Mouse (Mus musculus) megakaryocyte-erythroid progenitor cell, adult 5-6 weeks (primary cell): Measurements from ENCODE around the gene Htra2. TPM values are rescaled to one million over a fixed set of nuclear protein-coding genes. Genes with fewer than 3 reads are reported as not detected.

Experiments
- ATAC-seq: replicated peaks from 2 replicates; pipeline ENCODE4 v1.8.0; 2016; ENCODE audit warnings: mild to moderate bottlenecking, inconsistent platforms; ENCODE audit not compliant: severe bottlenecking, poor library complexity, low FRiP score, low TSS enrichment
- total RNA-seq, 2 experiments: library from RNA; stranded (forward) in 1 of 2; stranded (reverse) in 1 of 2; fragments of 200-1000, 215-1000 nt in 1 of 2; fragments of >200 nt in 1 of 2; fragmentation: Nextera tagmentation in 1 of 2; gene quantifications; 2 replicates each; pipeline ENCODE4 v1.2.3; 2014 to 2017

Htra2 gene
- total RNA-seq (2014; fragmentation: Nextera tagmentation): 225 and 296 TPM in 2 replicates
- 97.5 and 128 TPM in 2 replicates for total RNA-seq (2017)

- ATAC-seq: no peak
These were observed at the start of gene Htra2 for GRCm38 (mm10) chr6:83054871-83055431. Htra2 (minus strand) TSS chr6:83055273.

GRCm38 (mm10) chr6:83104158-83104557 is 49.1 kb upstream of the Htra2 start:
- ATAC-seq: no peak

- ATAC-seq: no peak
These were observed 48.1 kb upstream of the Htra2 start for GRCm38 (mm10) chr6:83103130-83103650.

GRCm38 (mm10) chr6:83101688-83102556 is 46.8 kb upstream of the Htra2 start:
- ATAC-seq: peak; percentile 78

- peak; percentile 86 for ATAC-seq
These were observed 46.2 kb upstream of the Htra2 start, which contains the start of the genes Ccdc142 and Gm42688 for GRCm38 (mm10) chr6:83101316-83101687. Ccdc142 (plus strand) TSS chr6:83101601. Gm42688 (plus strand) TSS chr6:83101617.

GRCm38 (mm10) chr6:83098411-83098810 is 43.3 kb upstream of the Htra2 start:
- ATAC-seq: no peak

GRCm38 (mm10) chr6:83095968-83096367 is 40.9 kb upstream of the Htra2 start:
- ATAC-seq: no peak

GRCm38 (mm10) chr6:83092416-83093127 is 37.5 kb upstream of the Htra2 start:
- ATAC-seq: no peak

GRCm38 (mm10) chr6:83087926-83088260 is 32.8 kb upstream of the Htra2 start:
- no peak for ATAC-seq

GRCm38 (mm10) chr6:83087205-83087925 is 32.3 kb upstream of the Htra2 start:
- ATAC-seq: no peak

- ATAC-seq: no peak
These were observed 31.3 kb upstream of the Htra2 start, which contains the start of gene Lbx2 for GRCm38 (mm10) chr6:83086121-83087035. Lbx2 (plus strand) TSS chr6:83086367.

GRCm38 (mm10) chr6:83084477-83084876 is 29.4 kb upstream of the Htra2 start:
- ATAC-seq: no peak

GRCm38 (mm10) chr6:83083497-83083896 is 28.4 kb upstream of the Htra2 start:
- no peak for ATAC-seq

GRCm38 (mm10) chr6:83080210-83080609 is 25.1 kb upstream of the Htra2 start:
- no peak for ATAC-seq

GRCm38 (mm10) chr6:83078324-83078858 is 23.3 kb upstream of the Htra2 start:
- ATAC-seq: peak; percentile 83

- ATAC-seq: peak; percentile 30
These were observed 22.7 kb upstream of the Htra2 start, which contains the start of gene Pcgf1 for GRCm38 (mm10) chr6:83077630-83078323. Pcgf1 (plus strand) TSS chr6:83077869.

GRCm38 (mm10) chr6:83074979-83075378 is 19.9 kb upstream of the Htra2 start:
- ATAC-seq: no peak
